Mouse (Mus musculus) ES-Bruce4 (cell line): ENCODE results near the gene Sgpp1.

Source experiments
- CTCF ChIP-seq: IDR thresholded peaks from one replicate; pipeline ENCODE4 v1.8.1; 2011; ENCODE audit warnings: low read depth, low read length
- EP300 ChIP-seq: IDR thresholded peaks from 2 replicates; pipeline ENCODE4 v1.6.1; 2011; ENCODE audit warnings: low read depth, low read length; ENCODE audit not compliant: insufficient read depth
- POLR2A ChIP-seq: IDR thresholded peaks from one replicate; pipeline ENCODE4 v1.8.1; 2011; ENCODE audit warnings: low read length; ENCODE audit not compliant: insufficient read depth

DNA sequence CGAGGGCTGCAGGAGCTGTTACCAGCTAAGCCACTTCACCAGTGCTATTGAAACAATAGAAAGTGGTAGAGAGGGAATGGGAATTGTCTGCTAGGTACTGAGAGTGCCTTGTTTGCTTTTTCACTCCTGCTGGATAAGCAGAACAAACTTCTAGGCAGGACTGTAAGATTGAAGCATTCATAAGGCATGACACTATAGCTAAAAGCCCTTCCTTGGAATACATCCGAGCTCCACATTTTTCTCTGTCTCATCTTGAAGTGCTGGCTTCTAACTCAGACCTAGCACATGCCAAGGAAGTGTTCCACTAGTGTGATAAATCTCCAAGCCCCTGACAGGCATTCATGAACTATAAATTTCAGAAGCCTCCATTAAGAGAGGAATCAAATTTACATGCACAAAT lies 4.1 kb upstream of the Sgpp1 start:
- TF ChIP-seq CTCF (no peak), EP300 (no peak), POLR2A (no peak)
